Comparison of ENCODE assay signal across 16 mouse cellular contexts in the genomic region with DNA sequence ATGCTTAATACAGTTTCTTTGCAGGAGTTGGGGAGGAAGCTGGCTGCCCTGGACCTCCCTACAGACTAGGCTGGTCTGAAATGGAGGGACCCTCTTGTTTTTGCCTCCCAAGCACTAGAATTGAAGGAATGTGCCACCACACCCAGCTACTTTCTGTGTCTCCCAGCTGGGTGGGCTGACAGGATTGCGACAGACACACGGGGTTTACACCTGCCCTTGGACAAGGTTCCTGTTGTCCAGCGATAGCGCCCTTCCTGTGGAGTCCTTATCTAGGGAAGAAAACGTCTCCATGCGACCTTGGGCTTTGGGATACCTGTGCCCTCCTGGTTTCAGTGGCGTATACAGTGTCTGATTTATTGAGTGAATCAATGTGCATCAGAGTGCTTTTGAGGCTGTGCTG. TPM values are rescaled to one million over a fixed set of nuclear protein-coding genes. Genes with fewer than 3 reads are reported as not detected.
"Had no signal": no experiment of that assay in that cellular context is flagged by ENCODE, and none has a peak within 500 bp of the region (broad histone marks: within the 10 kb centered on the region; RNA-seq: fewer than 3 reads in every experiment).

No protein-coding gene starts in this region.

- H3K9me3 ChIP-seq: limb, embryonic 13.5 days; liver, embryonic 15.5 days; neural tube, embryonic 15.5 days had no signal

- ATAC-seq: lung, postnatal 0 days had no signal

- DNase-seq: kidney, postnatal 14 days; left cerebral cortex, postnatal 4 days; lung, adult 2 months; lung, postnatal 36 days; midbrain, embryonic 14.5 days; right cerebral cortex, adult 18-20 months; right cerebral cortex, postnatal 25 days; thymus, postnatal 36 days had no signal

- H3K27ac ChIP-seq: limb, embryonic 13.5 days; liver, embryonic 15.5 days; neural tube, embryonic 15.5 days had no signal

- H3K4me1 ChIP-seq: neural tube, embryonic 15.5 days had no signal

- H3K4me3 ChIP-seq: limb, embryonic 13.5 days; liver, embryonic 15.5 days; myocyte; neural tube, embryonic 15.5 days had no signal

- H3K27me3 ChIP-seq: limb, embryonic 13.5 days; liver, embryonic 15.5 days; neural tube, embryonic 15.5 days had no signal

- H3K9ac ChIP-seq: limb, embryonic 13.5 days; liver, embryonic 15.5 days; neural tube, embryonic 15.5 days had no signal

- H3K4me2 ChIP-seq: limb, embryonic 13.5 days; liver, embryonic 11.5 days; liver, embryonic 15.5 days; neural tube, embryonic 15.5 days had no signal

RNA-seq across cellular contexts. Expression of a gene that starts 37.2 kb away (rescaled TPM):
- polyA plus RNA-seq: large intestine, adult 2 months; myocyte; small intestine, adult 2 months had no signal
